Mouse (Mus musculus): ENCODE measurements around the gene Selenop. TPM values are rescaled to one million over a fixed set of nuclear protein-coding genes. Genes with fewer than 3 reads are reported as not detected.

The Selenop gene
- polyA plus RNA-seq (2021; fragmentation: Nextera tagmentation): 297 and 382 TPM in 2 replicates
- long read RNA-seq, experiment 1, transcript Selenop-201 (5 exons, 2,013 nt): minor isoform, 34 of 4,068 reads
- long read RNA-seq, experiment 1, transcript Selenop-203 (5 exons, 2,085 nt): major isoform, 3,866 of 4,068 reads
- long read RNA-seq, experiment 1, partial matches to known transcripts: 86 of 4,068 reads
- long read RNA-seq, experiment 1, other reads (novel, unspliced or antisense): 82 of 4,068 reads
- long read RNA-seq, experiment 2, transcript Selenop-203 (5 exons, 2,085 nt): major isoform, 415 of 570 reads
- long read RNA-seq, experiment 2, partial matches to known transcripts: 138 of 570 reads
- long read RNA-seq, experiment 2, other reads (novel, unspliced or antisense): 15 of 570 reads

GRCm38 (mm10) chr15:3268247-3268646 lies at the start of gene Selenop:
Selenop (plus strand) TSS chr15:3268547.

DNA sequence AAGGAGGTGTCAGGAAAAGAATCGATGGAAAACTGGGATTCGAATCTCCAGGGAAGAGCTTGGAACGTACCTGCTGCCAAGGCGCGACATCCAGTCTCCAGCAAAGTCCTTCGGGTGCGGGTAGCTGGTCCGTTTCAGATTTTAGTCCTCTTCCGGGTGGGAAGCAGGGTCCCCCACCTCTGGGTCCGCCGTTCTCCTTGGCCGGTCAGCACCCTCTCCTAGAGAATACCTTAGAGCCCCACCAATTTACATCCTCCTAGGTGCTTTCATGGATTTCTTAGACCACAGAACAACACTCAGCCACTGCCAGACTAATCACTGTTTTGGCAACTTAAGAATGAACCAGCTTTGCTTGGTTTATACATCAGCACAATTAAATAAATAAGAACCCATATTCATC lies 35.1 kb downstream of the Selenop start, which contains the start of gene Ccdc152:
Gene Ccdc152, minus strand, starts transcription at position 101 of the 400 bp plus-strand sequence.

Other genes with a start within 250 kb of the Selenop start
- 0.79 and 1.7 TPM in 2 replicates for gene Ccdc152, start 35.0 kb downstream of the Selenop start, polyA plus RNA-seq (2021; fragmentation: Nextera tagmentation)